Comparison of ENCODE assay signal across 20 mouse cellular contexts in the genomic region with DNA sequence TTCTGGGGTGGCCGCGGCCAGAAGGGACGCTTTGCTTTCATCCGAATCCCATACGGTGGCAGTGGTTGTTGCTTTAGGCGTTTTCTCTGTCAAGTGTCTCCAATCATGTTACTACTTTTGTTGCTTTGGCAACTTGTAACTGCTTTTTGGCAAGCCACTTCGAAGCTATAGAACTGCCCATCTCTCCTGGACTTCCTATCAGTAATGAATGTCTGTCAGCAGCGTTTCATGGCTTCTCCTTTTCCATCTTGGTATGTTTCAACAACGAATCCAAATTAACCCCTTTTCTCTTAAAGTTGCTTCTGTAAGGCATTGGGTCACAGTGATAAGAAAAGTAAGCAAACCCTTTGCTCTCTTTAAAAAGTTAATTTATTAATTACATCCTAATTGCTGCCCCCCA. TPM values are rescaled to one million over a fixed set of nuclear protein-coding genes. Genes with fewer than 3 reads are reported as not detected.
DNase-seq lines count a peak whose midpoint lies in the region; TF ChIP-seq lines count a peak whose summit lies in the region.
"Had no signal": no experiment of that assay in that cellular context is flagged by ENCODE, and none has a peak within 500 bp of the region (broad histone marks: within the 10 kb centered on the region; RNA-seq: fewer than 3 reads in every experiment).

No protein-coding gene starts in this region.

- H3K27ac ChIP-seq in cerebellum, adult 2 months (ENCODE audit: insufficient read depth, low read length) = 0 out of 2 replicates have a peak overlapping the region, but pooled peaks have one; percentile 5
- H3K27ac ChIP-seq in layer of hippocampus, adult 2 months = peak overlapping the region; percentile 97
- H3K27ac ChIP-seq in MEL (ENCODE audit: control insufficient read depth, low read depth, low read length) = peak overlapping the region; percentile 4; the same call in 1 of the 2 replicates
- no peak overlapping the region for H3K27ac ChIP-seq in thymus, adult 2 months (ENCODE audit: control insufficient read depth, insufficient read depth, low read length)
- H3K27ac ChIP-seq: embryonic facial prominence, embryonic 10.5 days; embryonic facial prominence, embryonic 12.5 days; forebrain, embryonic 12.5 days had no signal

- peak; percentile 25 to 50; a peak in 3 of 4 replicates for TF ChIP-seq EP300 in MEL (IDR thresholded peaks at IDR 0.05; ENCODE audit: low read depth in 1 of 2, low read length in 2 of 2)

- TF ChIP-seq RAD21 in MEL (IDR thresholded peaks at IDR 0.05; ENCODE audit: low read depth, low read length) = no peak

- peak in 1 of 2 experiments; percentile 40 for DNase-seq in cerebellum, adult 2 months
- no peak for DNase-seq in cerebellum, postnatal 36 days
- DNase-seq in cerebellum, adult 9-11 months = peak; percentile 42
- DNase-seq in cerebellum, postnatal 14 days = no peak
- DNase-seq in layer of hippocampus, adult 2 months (ENCODE audit: low spot score in 2 of 2) = no peak
- DNase-seq in layer of hippocampus, adult 11-12 months (ENCODE audit: low spot score) = no peak
- DNase-seq in MEL (ENCODE audit: low read depth, low spot score) = peak; percentile 67
- no peak for DNase-seq in thymus, adult 2 months
- DNase-seq: adrenal gland, adult 8-10 months; adrenal gland, postnatal 14 days; adrenal gland, postnatal 36 days; B cell, adult 2 months; cerebellum, postnatal 10 days; forebrain, postnatal 0 days had no signal

- TF ChIP-seq POLR2A in cerebellum, adult 2 months (IDR thresholded peaks at IDR 0.05; ENCODE audit: borderline replicate concordance, insufficient read depth, low read length) = no peak
- no peak for TF ChIP-seq POLR2A in MEL (IDR thresholded peaks at IDR 0.05; ENCODE audit: control insufficient read depth in 1 of 2, insufficient read depth in 1 of 2, low read depth in 1 of 2, low read length in 2 of 2, poor library complexity in 1 of 2)
- TF ChIP-seq POLR2A in thymus, adult 2 months (IDR thresholded peaks at IDR 0.05; ENCODE audit: control insufficient read depth, extremely low read depth, insufficient read depth, low read length, poor library complexity) = no peak

- H3K9me3 ChIP-seq in MEL (replicated peaks; ENCODE audit: insufficient read depth, low read length) = no peaks in the 10 kb centered on the region
- H3K9me3 ChIP-seq: embryonic facial prominence, embryonic 10.5 days; embryonic facial prominence, embryonic 12.5 days; forebrain, embryonic 12.5 days; G1E had no signal

- 18% methylated on average over 9 of the region's 9 CpGs for WGBS in cerebellum, adult 2 months
- WGBS in thymus, adult 2 months = 94% methylated on average over 9 of the region's 9 CpGs

- H3K4me1 ChIP-seq in cerebellum, adult 2 months (ENCODE audit: control insufficient read depth, insufficient read depth, low read length) = peaks cover 32% of the 10 kb centered on the region
- peaks cover 30 to 67% of the 10 kb centered on the region in 2 experiments for H3K4me1 ChIP-seq in MEL (ENCODE audit: control insufficient read depth in 1 of 2, insufficient read depth in 2 of 2, low read length in 2 of 2)
- H3K4me1 ChIP-seq in thymus, adult 2 months (replicated peaks; ENCODE audit: control insufficient read depth, insufficient read depth, low read length) = peaks cover 3% of the 10 kb centered on the region

- no peak overlapping the region for H3K4me3 ChIP-seq in cerebellum, adult 2 months (replicated peaks; ENCODE audit: insufficient read depth, low read depth, low read length)
- H3K4me3 ChIP-seq in layer of hippocampus, adult 2 months = no peak overlapping the region; the same call in 1 of the 2 replicates
- H3K4me3 ChIP-seq in MEL (ENCODE audit: control insufficient read depth in 1 of 2, insufficient read depth in 1 of 2, low read depth in 2 of 2, low read length in 2 of 2) = no peak overlapping the region
- no peak overlapping the region for H3K4me3 ChIP-seq in thymus, adult 2 months (ENCODE audit: control insufficient read depth, insufficient read depth, low read length)
- H3K4me3 ChIP-seq: embryonic facial prominence, embryonic 10.5 days; embryonic facial prominence, embryonic 12.5 days; forebrain, embryonic 12.5 days had no signal

- H3K27me3 ChIP-seq in cerebellum, adult 2 months (ENCODE audit: control insufficient read depth, insufficient read depth, low read length) = no peaks in the 10 kb centered on the region
- no peaks in the 10 kb centered on the region for H3K27me3 ChIP-seq in MEL (ENCODE audit: control insufficient read depth in 1 of 2, insufficient read depth in 2 of 2, low read length in 2 of 2)
- H3K27me3 ChIP-seq in thymus, adult 2 months (ENCODE audit: control insufficient read depth, insufficient read depth, low read length) = no peaks in the 10 kb centered on the region
- H3K27me3 ChIP-seq: CH12.LX; embryonic facial prominence, embryonic 12.5 days; forebrain, embryonic 12.5 days; Patski had no signal

- peaks cover 0 to 57% of the 10 kb centered on the region in 2 experiments; a peak in 2 of 4 replicates for H3K36me3 ChIP-seq in MEL (ENCODE audit: control insufficient read depth in 1 of 2, insufficient read depth in 2 of 2, low read length in 2 of 2)
- no peaks in the 10 kb centered on the region for H3K36me3 ChIP-seq in thymus, adult 2 months (ENCODE audit: control insufficient read depth, insufficient read depth, low read length)
- H3K36me3 ChIP-seq: embryonic facial prominence, embryonic 10.5 days; embryonic facial prominence, embryonic 12.5 days; forebrain, embryonic 12.5 days; G1E had no signal

- H3K79me2 ChIP-seq in MEL (ENCODE audit: control insufficient read depth, insufficient read depth, low read length, poor library complexity) = peaks cover 59% of the 10 kb centered on the region

- TF ChIP-seq CTCF in cerebellum, adult 2 months (IDR thresholded peaks at IDR 0.05; ENCODE audit: borderline replicate concordance, insufficient read depth, low read depth, low read length) = no peak
- TF ChIP-seq CTCF in layer of hippocampus, adult 2 months (conservative IDR thresholded peaks at IDR 0.05) = no peak
- TF ChIP-seq CTCF in MEL (IDR thresholded peaks at IDR 0.05 in 2 of 3, conservative IDR thresholded peaks at IDR 0.05 in 1 of 3; ENCODE audit: control insufficient read depth in 1 of 3, insufficient read depth in 1 of 3, low read depth in 2 of 3, low read length in 3 of 3, poor library complexity in 1 of 3, severe bottlenecking in 1 of 3) = no peak
- no peak for TF ChIP-seq CTCF in thymus, adult 2 months (IDR thresholded peaks at IDR 0.05; ENCODE audit: borderline replicate concordance, control insufficient read depth, extremely low read depth, insufficient read depth, low read length, poor library complexity)

- H3K9ac ChIP-seq in MEL (ENCODE audit: control insufficient read depth, low read depth, low read length, poor library complexity, severe bottlenecking) = no peak overlapping the region
- H3K9ac ChIP-seq: embryonic facial prominence, embryonic 12.5 days; forebrain, embryonic 12.5 days; forebrain, postnatal 0 days had no signal

TF ChIP-seq in MEL, 35 proteins besides CTCF, POLR2A, EP300 and RAD21:
- no peak for TF ChIP-seq ZKSCAN1 (IDR thresholded peaks at IDR 0.05; ENCODE audit: low read depth, low read length)
- peak; percentile 60 for TF ChIP-seq TAL1 (IDR thresholded peaks at IDR 0.05; ENCODE audit: low read length)
- TF ChIP-seq MXI1 (IDR thresholded peaks at IDR 0.05; ENCODE audit: low read depth, low read length) = 0 out of 2 replicates have a peak, but pooled peaks have one; percentile 48
- peak; percentile 36; the same call in 1 of the 2 replicates for TF ChIP-seq GATA1 (IDR thresholded peaks at IDR 0.05; ENCODE audit: low read depth, low read length)

RNA-seq across cellular contexts. Expression of a gene that starts 7.7 kb away (rescaled TPM):
- 166 TPM in 2 replicates for polyA plus RNA-seq in cerebellum, adult 2 months (2012; rRNA removed)
- 100 to 1,000 TPM; 199 to 202 TPM for total RNA-seq in layer of hippocampus, adult 2 months (2021)
- total RNA-seq in MEL (2012; rRNA removed) = 28.1 and 28.8 TPM in 2 replicates
- 10 to 100 TPM in 1 of 2 experiments, not detected in 1; 35.1 TPM for polyA plus RNA-seq in MEL (2012; ENCODE audit: insufficient read depth in 1 of 2, insufficient read length in 2 of 2, low read depth in 1 of 2, low replicate concordance in 2 of 2, missing spikeins in 1 of 2)
- 13.3 and 15.9 TPM in 2 replicates for polyA plus RNA-seq in thymus, adult 2 months (2012; rRNA removed)
- polyA plus RNA-seq: G1E had no signal

Comparison
In these comparisons a context has a peak if more than half of its experiments do, and no peak if none do; other contexts are left out.
1. DNase-seq: peak in cerebellum, adult 9-11 months (single experiment) and MEL (single experiment); none in cerebellum, postnatal 36 days (0 of 2), cerebellum, postnatal 14 days (0 of 2), layer of hippocampus, adult 2 months (0 of 2), layer of hippocampus, adult 11-12 months (single experiment) and thymus, adult 2 months (single experiment).